Mouse (Mus musculus) heart, postnatal 10 days (tissue): ENCODE data around the gene 4933416C03Rik. TPM values are rescaled to one million over a fixed set of nuclear protein-coding genes. Genes with fewer than 3 reads are reported as not detected.

ENCODE experiments used
- DNase-seq, 2 experiments: peaks; one replicate each; pipeline ENCODE4 v3.0.0; 2021
- intact Hi-C: fragments of 180-260 bp; cut with DNase I; formaldehyde crosslinking; loops from one replicate; pipeline ENCODE4 v1.15.1; 2025
- total RNA-seq, 2 experiments: library from RNA; stranded (reverse); gene quantifications; 2 replicates each; pipeline ENCODE4 v1.2.3; 2021

The 4933416C03Rik gene
- not detected for total RNA-seq

GRCm38 (mm10) chr10:116113867-116114474 is at the start of gene 4933416C03Rik:
4933416C03Rik (minus strand) TSS chr10:116113917.
- DNase-seq: no peak
- intact Hi-C loops: no loop called here

DNA sequence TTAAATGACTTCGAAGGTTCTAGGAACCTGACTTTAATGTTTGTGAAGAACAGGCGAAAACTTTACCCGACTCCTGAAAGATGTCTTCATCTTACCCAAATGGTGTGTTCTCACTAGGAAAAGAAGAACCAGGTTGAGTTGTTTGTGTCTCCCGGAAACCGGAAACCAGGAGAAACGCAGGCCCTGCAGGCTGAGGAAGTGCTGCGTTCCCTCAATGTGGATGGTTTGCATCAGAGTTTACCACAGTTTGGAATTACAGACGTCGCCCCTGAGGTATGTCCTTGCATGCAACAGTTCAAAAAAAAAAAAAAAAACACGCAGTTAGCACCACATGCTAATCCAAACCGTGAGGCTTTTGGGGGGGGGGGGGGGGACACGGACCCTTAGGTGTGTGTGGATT is 48.6 kb upstream of the 4933416C03Rik start:
- intact Hi-C loops: no loop called here
- no peak for DNase-seq

DNA sequence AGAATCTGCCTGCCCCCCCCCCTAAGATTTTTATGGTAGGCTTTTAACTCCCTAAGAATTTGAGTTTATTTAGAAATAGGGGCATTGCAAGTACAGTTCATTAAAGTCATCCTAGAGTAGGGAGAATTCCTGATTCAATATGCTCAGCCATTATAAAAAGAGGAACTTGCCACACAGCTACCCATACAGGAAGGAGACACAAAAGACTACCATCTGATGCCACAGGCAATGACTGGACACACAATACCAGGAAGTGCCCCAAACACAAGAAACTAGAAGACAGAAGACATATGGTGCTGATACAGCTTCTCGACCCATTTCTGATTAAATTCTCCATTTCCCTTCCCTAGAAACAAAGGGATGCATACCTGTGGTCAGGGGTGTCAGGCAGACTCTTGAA is 43.0 kb upstream of the 4933416C03Rik start:
- intact Hi-C loops: no loop called here
- no peak for DNase-seq

GRCm38 (mm10) chr10:116154707-116155106 is 41.0 kb upstream of the 4933416C03Rik start:
- intact Hi-C loops: no loop called here
- no peak for DNase-seq

- intact Hi-C loops: no loop called here
These were observed 32.4 kb upstream of the 4933416C03Rik start for GRCm38 (mm10) chr10:116146091-116146490.

DNA sequence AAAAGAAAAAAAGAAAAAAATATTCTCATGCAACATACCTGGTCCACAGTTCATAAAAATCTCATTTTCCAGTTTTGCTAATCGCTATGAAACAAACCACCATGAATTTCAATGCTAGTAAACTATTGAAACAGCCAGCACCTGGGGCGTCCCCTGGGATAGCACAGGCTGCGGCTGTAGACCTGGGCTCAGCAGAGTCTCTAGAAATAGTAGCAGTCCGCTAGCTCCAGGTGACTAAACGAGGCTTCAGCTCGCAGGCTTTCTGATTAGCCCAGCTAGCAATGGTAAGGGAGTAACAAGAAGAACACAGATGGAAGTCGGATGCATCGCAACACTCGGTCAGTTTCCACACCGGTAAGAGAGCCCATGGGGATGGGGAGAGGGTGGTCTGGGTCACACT is 30.0 kb upstream of the 4933416C03Rik start:
- intact Hi-C loops: no loop called here
- DNase-seq: no peak

More at GRCm38 (mm10) chr10:116146091-116146490, 32.4 kb upstream of the 4933416C03Rik start:
- no peak for DNase-seq

GRCm38 (mm10) chr10:116140226-116140625 is 26.5 kb upstream of the 4933416C03Rik start:
- intact Hi-C loops: no loop called here
- DNase-seq: no peak

GRCm38 (mm10) chr10:116135187-116135586 is 21.5 kb upstream of the 4933416C03Rik start:
- no peak for DNase-seq
- intact Hi-C loops: no loop called here

GRCm38 (mm10) chr10:116132233-116132632 is 18.5 kb upstream of the 4933416C03Rik start:
- no peak for DNase-seq
- intact Hi-C loops: no loop called here

DNA sequence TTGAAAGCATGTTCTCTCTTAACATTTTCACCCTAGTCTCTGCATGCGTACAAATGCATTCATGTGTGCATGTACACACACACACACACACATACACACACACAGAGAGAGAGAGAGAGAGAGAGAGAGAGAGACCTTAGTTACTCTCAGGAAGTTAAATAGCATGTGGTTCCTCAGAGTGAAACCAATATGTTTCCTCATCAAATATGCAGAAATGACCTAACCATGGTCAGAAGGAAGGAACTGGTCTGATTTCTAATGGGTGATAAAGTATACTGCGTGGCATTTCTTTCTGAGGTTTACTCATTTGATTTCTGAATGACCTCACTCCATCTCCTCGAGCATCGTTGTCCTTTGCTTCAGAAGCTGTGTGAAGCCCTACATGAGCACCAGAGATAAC is 17.5 kb upstream of the 4933416C03Rik start:
- intact Hi-C loops: no loop called here
- DNase-seq: no peak

GRCm38 (mm10) chr10:116130401-116130800 is 16.7 kb upstream of the 4933416C03Rik start:
- no peak for DNase-seq
- intact Hi-C loops: no loop called here

DNA sequence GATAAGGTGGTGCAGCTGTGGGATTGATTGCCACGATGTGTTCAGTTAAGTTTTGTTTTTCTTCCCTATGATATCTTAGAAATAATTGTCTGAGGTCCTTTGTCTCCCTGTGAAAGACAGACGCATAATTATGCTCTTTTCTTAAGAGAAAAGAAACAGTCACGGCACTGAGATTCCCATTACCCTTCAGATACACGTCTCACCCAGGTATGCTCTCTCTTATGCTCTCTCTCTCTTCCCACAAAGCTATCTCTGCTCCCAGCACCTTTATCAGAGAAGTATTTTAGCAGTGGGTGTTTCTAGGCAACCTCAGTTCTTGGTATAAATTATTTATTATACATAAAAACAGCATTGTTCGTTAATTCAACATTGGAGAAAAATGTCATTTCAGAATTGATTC is 11.6 kb upstream of the 4933416C03Rik start:
- no peak for DNase-seq
- intact Hi-C loops: no loop called here

GRCm38 (mm10) chr10:116123808-116124207 is 10.1 kb upstream of the 4933416C03Rik start:
- DNase-seq: no peak
- intact Hi-C loops: no loop called here

GRCm38 (mm10) chr10:116121463-116121862 is 7.7 kb upstream of the 4933416C03Rik start:
- no peak for DNase-seq
- intact Hi-C loops: no loop called here

- intact Hi-C loops: no loop called here
- DNase-seq: no peak
These were observed 3.3 kb upstream of the 4933416C03Rik start for GRCm38 (mm10) chr10:116117060-116117459.

DNA sequence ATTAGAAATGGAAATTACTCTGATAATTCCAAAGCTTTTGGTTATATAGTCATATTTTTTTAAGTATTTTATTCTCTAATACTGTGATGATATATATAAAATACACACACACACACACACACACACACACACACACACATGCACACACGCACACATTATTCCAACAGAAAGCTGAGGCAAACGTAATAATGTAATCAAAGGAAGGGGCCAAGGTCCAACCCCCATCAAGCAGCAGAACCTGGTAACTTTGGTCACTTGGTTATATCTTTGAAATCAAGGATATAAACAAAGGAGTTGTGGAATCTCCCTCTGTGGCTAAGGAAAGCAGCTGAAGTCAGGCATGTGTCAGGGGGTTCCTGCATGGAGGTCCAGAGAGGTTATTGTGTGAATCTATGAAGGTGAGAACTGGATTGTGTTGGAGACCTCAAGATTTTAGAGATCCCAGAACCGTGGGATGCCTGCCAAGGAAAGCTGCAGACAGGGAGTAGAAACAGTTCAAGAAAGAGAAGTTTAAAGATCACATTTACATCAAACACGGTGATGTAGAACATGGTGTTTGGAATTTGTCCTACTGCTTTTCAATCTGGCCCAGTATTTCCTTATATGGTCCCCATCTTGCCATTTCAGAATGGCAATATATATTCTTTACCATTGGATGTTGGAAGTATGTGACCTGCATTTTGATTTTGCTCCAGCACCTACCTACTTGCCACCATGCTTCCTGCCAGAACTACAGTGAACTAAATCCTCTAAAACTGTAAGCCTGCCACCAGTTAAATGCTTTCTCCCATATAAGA is 2.4 kb upstream of the 4933416C03Rik start:
- no peak for DNase-seq
- intact Hi-C loops: no loop called here

GRCm38 (mm10) chr10:116112868-116113267 is 849 bp downstream of the 4933416C03Rik start:
- no peak for DNase-seq
- intact Hi-C loops: no loop called here

DNA sequence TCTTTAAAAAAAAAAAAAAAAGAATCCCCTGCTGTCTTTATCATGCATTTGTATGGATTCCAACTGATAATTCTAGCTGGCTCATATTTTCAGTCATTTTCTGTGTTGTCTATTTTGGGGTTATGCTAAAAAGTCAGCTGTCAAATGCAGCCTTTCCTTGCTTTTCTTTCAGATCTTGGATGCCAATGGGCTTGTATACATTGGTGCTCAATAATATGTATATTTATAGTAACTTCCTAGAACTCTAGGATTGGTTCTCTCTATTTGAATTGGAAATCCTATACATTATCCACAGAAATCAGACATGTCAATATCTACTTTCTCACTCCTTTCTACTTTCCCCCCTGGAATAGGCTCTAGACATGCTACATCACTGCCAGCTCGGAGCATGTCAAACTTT is 5.0 kb downstream of the 4933416C03Rik start:
- no peak for DNase-seq
- intact Hi-C loops: no loop called here

- intact Hi-C loops: no loop called here
- DNase-seq: no peak
These were observed 5.5 kb downstream of the 4933416C03Rik start for GRCm38 (mm10) chr10:116108176-116108575.

DNA sequence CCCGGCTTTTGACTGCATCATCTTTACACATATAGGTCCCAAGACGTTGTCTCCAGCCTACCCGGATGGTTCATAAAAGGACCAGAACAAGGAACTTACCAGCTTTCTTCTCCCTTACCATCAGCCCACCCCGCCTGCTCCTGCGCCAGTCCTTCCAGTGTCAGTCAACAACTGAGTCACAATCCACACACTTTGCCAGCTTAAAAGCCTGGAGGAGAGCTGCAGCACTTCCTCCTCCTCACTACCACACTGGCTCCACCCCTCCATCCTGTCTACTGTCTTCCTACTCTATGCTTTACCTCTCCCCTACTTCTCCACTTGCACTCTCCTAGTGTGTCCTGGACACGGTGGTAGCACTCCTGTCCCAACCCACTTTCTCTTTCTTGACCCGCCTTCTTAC is 15.2 kb downstream of the 4933416C03Rik start:
- no peak for DNase-seq
- intact Hi-C loops: no loop called here

DNA sequence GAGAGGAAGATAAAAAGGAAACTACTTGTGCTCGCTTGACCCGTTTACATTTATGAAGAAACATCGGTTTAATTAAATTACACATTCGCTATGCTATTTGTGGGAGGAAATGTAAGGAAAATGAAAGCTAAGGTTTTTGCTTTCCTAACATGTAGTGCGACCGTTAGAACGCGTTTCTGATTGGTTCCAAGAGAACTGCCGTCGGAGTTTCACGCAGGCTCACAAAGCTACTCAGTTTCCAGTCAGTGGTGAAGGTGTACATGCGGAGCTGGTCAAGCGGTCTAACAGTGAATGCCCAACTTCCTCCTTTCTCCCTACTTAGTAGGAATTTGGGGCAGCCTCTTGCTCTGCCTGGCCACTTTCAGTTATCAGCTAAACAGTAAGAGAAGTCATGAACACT is 17.3 kb downstream of the 4933416C03Rik start:
- no peak for DNase-seq
- intact Hi-C loops: no loop called here

DNA sequence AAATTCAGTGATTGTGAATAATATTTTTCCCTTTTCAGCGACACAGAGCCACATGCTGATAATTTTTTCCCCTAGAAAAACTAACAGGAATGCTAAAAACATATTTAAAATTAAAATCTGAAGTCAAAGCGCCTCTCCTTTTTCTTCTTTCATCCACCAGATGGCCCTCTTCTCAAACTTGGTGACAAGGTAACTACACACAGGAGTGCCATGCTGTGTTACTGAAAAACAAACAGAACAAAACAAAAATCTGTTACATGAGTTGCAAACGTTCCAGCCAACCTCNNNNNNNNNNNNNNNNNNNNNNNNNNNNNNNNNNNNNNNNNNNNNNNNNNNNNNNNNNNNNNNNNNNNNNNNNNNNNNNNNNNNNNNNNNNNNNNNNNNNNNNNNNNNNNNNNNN is 29.8 kb downstream of the 4933416C03Rik start:
- DNase-seq: peak in 1 of 2 experiments; percentile 3
- intact Hi-C loops: loop anchor here (1.0 kb wide), 1 partner anchor 113 kb away; no protein-coding TSS in a partner anchor
